Mouse (Mus musculus) liver, embryonic 14.5 days (tissue): ENCODE measurements around the gene Sytl1.

Source experiments
- CTCF ChIP-seq: IDR thresholded peaks from 2 replicates; pipeline ENCODE4 v1.5.1; 2016; ENCODE audit warnings: antibody characterized with exemption, low read depth, control low read depth
- EP300 ChIP-seq: IDR thresholded peaks from 2 replicates; pipeline ENCODE4 v1.6.1; 2016; ENCODE audit warnings: antibody characterized with exemption, low read depth

DNA sequence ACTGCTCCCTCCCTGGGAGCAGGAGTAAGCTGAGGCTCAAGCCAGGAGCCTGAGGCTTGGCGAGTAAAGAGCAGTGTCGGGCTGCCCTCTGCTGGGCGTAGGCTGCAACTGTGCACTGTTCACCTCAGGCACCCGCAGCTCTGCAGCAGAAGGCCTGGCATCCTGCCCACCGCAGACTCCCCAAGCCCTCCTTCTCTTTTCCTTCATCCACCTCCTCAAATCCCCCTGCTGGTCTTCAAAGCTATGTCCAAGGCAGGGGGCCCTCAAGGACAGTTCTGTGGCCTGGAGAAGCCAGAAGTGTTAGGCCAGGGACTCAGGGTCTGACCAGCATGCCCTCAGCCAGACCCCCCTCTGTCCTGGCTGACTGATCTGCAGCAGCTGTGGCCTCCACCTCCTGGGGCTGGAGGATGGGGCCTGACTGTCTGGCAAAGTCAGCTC is 34.9 kb upstream of the Sytl1 start:
- TF ChIP-seq EP300 (no peak), CTCF (peak; percentile 98)
